Mouse (Mus musculus) bone marrow macrophage, adult 2 months (primary cell): ENCODE results near the gene Gpatch1.

Experiments
- CTCF ChIP-seq: IDR thresholded peaks from 2 replicates; pipeline ENCODE4 v1.5.1; 2012; ENCODE audit warnings: low read depth, mild to moderate bottlenecking, low read length, moderate library complexity
- POLR2A ChIP-seq: IDR thresholded peaks from 2 replicates; pipeline ENCODE4 v1.6.1; 2012; ENCODE audit warnings: mild to moderate bottlenecking, low read depth, low read length, borderline replicate concordance

- TF ChIP-seq CTCF (no peak), POLR2A (no peak)
Measured at GRCm38 (mm10) chr7:35299656-35300055, 18.6 kb downstream of the Gpatch1 start.
